Mouse (Mus musculus): ENCODE measurements around the gene Ctrl. TPM values are rescaled to one million over a fixed set of nuclear protein-coding genes. Genes with fewer than 3 reads are reported as not detected.

Gene Ctrl
- total and polyA plus RNA-seq, 2 experiments, result 2.0 to 59.0 TPM

DNA sequence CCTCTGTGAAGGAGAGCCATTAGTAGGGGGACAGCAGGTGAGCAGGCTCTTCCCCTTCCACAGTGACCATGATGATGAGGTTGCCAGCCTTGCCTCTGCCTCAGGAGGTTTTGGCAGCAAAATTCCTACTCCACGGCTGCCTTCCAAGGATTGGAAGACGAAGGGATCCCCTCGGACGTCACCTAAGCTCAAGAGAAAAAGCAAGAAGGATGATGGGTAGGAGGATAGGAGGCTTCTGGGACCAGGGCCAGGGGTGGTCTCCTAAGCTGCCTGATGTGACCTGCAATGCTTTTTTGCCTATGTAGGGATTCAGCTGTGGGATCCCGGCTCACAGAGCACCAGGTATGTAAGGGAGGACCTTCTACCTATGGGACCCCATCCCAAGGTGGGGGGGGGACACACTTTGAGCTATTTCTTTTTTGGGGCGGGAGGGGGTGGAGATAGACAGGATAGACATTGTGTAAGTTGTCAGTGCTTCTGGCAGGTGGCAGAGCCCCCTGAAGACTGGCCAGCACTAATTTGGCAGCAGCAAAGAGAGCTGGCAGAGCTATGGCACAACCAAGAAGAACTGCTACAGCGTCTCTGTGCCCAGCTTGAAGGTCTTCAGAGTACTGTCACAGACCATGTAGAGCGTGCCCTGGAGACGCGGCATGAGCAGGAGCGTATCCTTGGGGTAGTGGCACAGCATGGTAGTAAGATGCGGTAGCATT is 43.8 kb downstream of the Ctrl start:
- Histone ChIP-seq H3K27me3 (ENCODE audit: control insufficient read depth, insufficient read depth, low read length) (no peaks in the 10 kb centered on the region), H3K27ac (replicated peaks; ENCODE audit: insufficient read depth, low read depth, low read length) (no peak overlapping the region), H3K9ac (ENCODE audit: low read depth, low read length) (no peak overlapping the region), H3K4me1 (ENCODE audit: control insufficient read depth, insufficient read depth, low read length) (no peaks in the 10 kb centered on the region), H3K4me3 (ENCODE audit: insufficient read depth, low read depth, low read length) (no peak overlapping the region), H3K79me2 (ENCODE audit: control insufficient read depth, insufficient read depth, low read length) (no peaks in the 10 kb centered on the region), H3K36me3 (ENCODE audit: control insufficient read depth, insufficient read depth, low read length) (peaks cover 24% of the 10 kb centered on the region)
- TF ChIP-seq POLR2A (IDR thresholded peaks at IDR 0.05; ENCODE audit: extremely low read depth, insufficient read depth, low read length), result no peak
- no peak for TF ChIP-seq CTCF (IDR thresholded peaks at IDR 0.05; ENCODE audit: low read depth, low read length)
- WGBS, result 95% methylated on average over 12 of the region's 12 CpGs
- DNase-seq (ENCODE audit: extremely low read depth, low read depth, low spot score), result no peak

Other genes starting within 250 kb of the Ctrl start
- gene Carmil2, start 247.6 kb downstream of the Ctrl start, total RNA-seq (2014; rRNA removed), result under 0.01 and 0.07 TPM in 2 replicates
- 0.32 and 0.64 TPM in 2 replicates for gene Carmil2, start 247.6 kb downstream of the Ctrl start, polyA plus RNA-seq (2012; rRNA removed)
- gene Acd, start 232.8 kb downstream of the Ctrl start, total RNA-seq (2014; rRNA removed), result 1.5 and 3.2 TPM in 2 replicates
- gene Acd, start 232.8 kb downstream of the Ctrl start, polyA plus RNA-seq (2012; rRNA removed), result 18.3 and 22.8 TPM in 2 replicates
- 4.1 and 5.4 TPM in 2 replicates for gene Pard6a, start 232.7 kb downstream of the Ctrl start, total RNA-seq (2014; rRNA removed)
- 8.1 and 8.6 TPM in 2 replicates for gene Pard6a, start 232.7 kb downstream of the Ctrl start, polyA plus RNA-seq (2012; rRNA removed)
- not detected in 2 replicates for gene 4933405L10Rik, start 226.2 kb downstream of the Ctrl start, total RNA-seq (2014; rRNA removed)
- not detected in 2 replicates for gene 4933405L10Rik, start 226.2 kb downstream of the Ctrl start, polyA plus RNA-seq (2012; rRNA removed)
- 0.13 TPM in 1 of 2 replicates, not detected in the other for gene Enkd1, start 225.7 kb downstream of the Ctrl start, total RNA-seq (2014; rRNA removed)
- 0.42 and 0.62 TPM in 2 replicates for gene Enkd1, start 225.7 kb downstream of the Ctrl start, polyA plus RNA-seq (2012; rRNA removed)
- 2.6 and 3.4 TPM in 2 replicates for gene Gfod2, start 175.2 kb downstream of the Ctrl start, total RNA-seq (2014; rRNA removed)
- gene Gfod2, start 175.2 kb downstream of the Ctrl start, polyA plus RNA-seq (2012; rRNA removed), result 6.3 and 9.2 TPM in 2 replicates
- 19.7 and 26.9 TPM in 2 replicates for gene Ranbp10, start 106.5 kb downstream of the Ctrl start, total RNA-seq (2014; rRNA removed)
- 37.1 and 38.0 TPM in 2 replicates for gene Ranbp10, start 106.5 kb downstream of the Ctrl start, polyA plus RNA-seq (2012; rRNA removed)
- not detected in 2 replicates for gene Tsnaxip1, start 106.1 kb downstream of the Ctrl start, total RNA-seq (2014; rRNA removed)
- gene Tsnaxip1, start 106.1 kb downstream of the Ctrl start, polyA plus RNA-seq (2012; rRNA removed), result not detected in 2 replicates
- gene Cenpt, start 80.6 kb downstream of the Ctrl start, total RNA-seq (2014; rRNA removed), result 0.92 and 1.4 TPM in 2 replicates
- gene Cenpt, start 80.6 kb downstream of the Ctrl start, polyA plus RNA-seq (2012; rRNA removed), result 1.9 and 2.1 TPM in 2 replicates
- gene Thap11, start 78.7 kb downstream of the Ctrl start, total RNA-seq (2014; rRNA removed), result 11.3 and 15.6 TPM in 2 replicates
- gene Thap11, start 78.7 kb downstream of the Ctrl start, polyA plus RNA-seq (2012; rRNA removed), result 26.9 and 28.5 TPM in 2 replicates
- gene Nutf2, start 73.3 kb downstream of the Ctrl start, total RNA-seq (2014; rRNA removed), result 21.6 and 28.1 TPM in 2 replicates
- gene Nutf2, start 73.3 kb downstream of the Ctrl start, polyA plus RNA-seq (2012; rRNA removed), result 23.9 and 29.3 TPM in 2 replicates
- 7.5 and 12.1 TPM in 2 replicates for gene Edc4, start 53.0 kb downstream of the Ctrl start, total RNA-seq (2014; rRNA removed)
- 20.0 and 32.0 TPM in 2 replicates for gene Edc4, start 53.0 kb downstream of the Ctrl start, polyA plus RNA-seq (2012; rRNA removed)
- not detected in 2 replicates for gene Nrn1l, start 40.3 kb downstream of the Ctrl start, total RNA-seq (2014; rRNA removed)
- 0.35 and 1.5 TPM in 2 replicates for gene Nrn1l, start 40.3 kb downstream of the Ctrl start, polyA plus RNA-seq (2012; rRNA removed)
- 19.0 and 20.1 TPM in 2 replicates for gene Pskh1, start 33.4 kb downstream of the Ctrl start, total RNA-seq (2014; rRNA removed)
- 35.9 and 37.9 TPM in 2 replicates for gene Pskh1, start 33.4 kb downstream of the Ctrl start, polyA plus RNA-seq (2012; rRNA removed)
- 86.8 and 109 TPM in 2 replicates for gene Psmb10, start 4.6 kb upstream of the Ctrl start, total RNA-seq (2014; rRNA removed)
- 122 and 139 TPM in 2 replicates for gene Psmb10, start 4.6 kb upstream of the Ctrl start, polyA plus RNA-seq (2012; rRNA removed)
- gene Lcat, start 9.5 kb upstream of the Ctrl start, total RNA-seq (2014; rRNA removed), result 215 and 324 TPM in 2 replicates
- gene Lcat, start 9.5 kb upstream of the Ctrl start, polyA plus RNA-seq (2012; rRNA removed), result 919 and 969 TPM in 2 replicates
- gene Slc12a4, start 32.2 kb upstream of the Ctrl start, total RNA-seq (2014; rRNA removed), result 10.8 and 14.2 TPM in 2 replicates
- 10.7 and 16.0 TPM in 2 replicates for gene Slc12a4, start 32.2 kb upstream of the Ctrl start, polyA plus RNA-seq (2012; rRNA removed)
- not detected in 2 replicates for gene Dpep3, start 45.6 kb upstream of the Ctrl start, total RNA-seq (2014; rRNA removed)
- gene Dpep3, start 45.6 kb upstream of the Ctrl start, polyA plus RNA-seq (2012; rRNA removed), result not detected in 2 replicates
- gene Dus2, start 57.5 kb upstream of the Ctrl start, total RNA-seq (2014; rRNA removed), result 5.7 and 6.8 TPM in 2 replicates
- 5.6 and 7.1 TPM in 2 replicates for gene Dus2, start 57.5 kb upstream of the Ctrl start, polyA plus RNA-seq (2012; rRNA removed)
- gene Dpep2nb, start 72.1 kb upstream of the Ctrl start, total RNA-seq (2014; rRNA removed), result not detected in 2 replicates
- gene Dpep2nb, start 72.1 kb upstream of the Ctrl start, polyA plus RNA-seq (2012; rRNA removed), result not detected in 2 replicates
- gene Ddx28, start 78.0 kb upstream of the Ctrl start, total RNA-seq (2014; rRNA removed), result 10.3 and 12.2 TPM in 2 replicates
- 9.6 and 10.6 TPM in 2 replicates for gene Ddx28, start 78.0 kb upstream of the Ctrl start, polyA plus RNA-seq (2012; rRNA removed)
- gene Nfatc3, start 125.0 kb upstream of the Ctrl start, total RNA-seq (2014; rRNA removed), result 8.5 and 10.8 TPM in 2 replicates
- 10.6 and 13.3 TPM in 2 replicates for gene Nfatc3, start 125.0 kb upstream of the Ctrl start, polyA plus RNA-seq (2012; rRNA removed)
- gene Esrp2, start 203.1 kb upstream of the Ctrl start, total RNA-seq (2014; rRNA removed), result 43.6 and 50.5 TPM in 2 replicates
- gene Esrp2, start 203.1 kb upstream of the Ctrl start, polyA plus RNA-seq (2012; rRNA removed), result 76.8 and 86.2 TPM in 2 replicates
- gene Pla2g15, start 216.5 kb upstream of the Ctrl start, total RNA-seq (2014; rRNA removed), result 11.3 and 12.5 TPM in 2 replicates
- 8.7 and 10.6 TPM in 2 replicates for gene Pla2g15, start 216.5 kb upstream of the Ctrl start, polyA plus RNA-seq (2012; rRNA removed)
- gene Slc7a6, start 235.0 kb upstream of the Ctrl start, total RNA-seq (2014; rRNA removed), result 0.09 and 0.27 TPM in 2 replicates
- gene Slc7a6, start 235.0 kb upstream of the Ctrl start, polyA plus RNA-seq (2012; rRNA removed), result 0.21 and 0.91 TPM in 2 replicates